Mouse (Mus musculus): Measurements from ENCODE around the gene Tnrc6a. TPM values are rescaled to one million over a fixed set of nuclear protein-coding genes. Genes with fewer than 3 reads are reported as not detected.
A peak's percentile ranks its signal among the peaks of the same experiment; 100 is the strongest.

Gene Tnrc6a
- total and polyA plus RNA-seq, 3 experiments: 15.3 to 34.5 TPM; not detected in 1

GRCm38 (mm10) chr7:123120516-123120915, 3.2 kb upstream of the Tnrc6a start:
- Histone ChIP-seq H3K27me3 (ENCODE audit: control insufficient read depth in 1 of 2, insufficient read depth in 2 of 2, low read length in 2 of 2) (no peaks in the 10 kb centered on the region), H3K4me3 (ENCODE audit: control insufficient read depth in 1 of 2, insufficient read depth in 1 of 2, low read depth in 2 of 2, low read length in 2 of 2) (no peak overlapping the region), H3K9ac (ENCODE audit: control insufficient read depth, low read depth, low read length, poor library complexity, severe bottlenecking) (no peak overlapping the region), H3K9me3 (replicated peaks; ENCODE audit: insufficient read depth, low read length) (no peaks in the 10 kb centered on the region), H3K36me3 (ENCODE audit: control insufficient read depth in 1 of 2, insufficient read depth in 2 of 2, low read length in 2 of 2) (peaks cover 0 to 12% of the 10 kb centered on the region in 2 experiments; a peak in 2 of 4 replicates), H3K27ac (ENCODE audit: control insufficient read depth, low read depth, low read length) (no peak overlapping the region), H3K79me2 (ENCODE audit: control insufficient read depth, insufficient read depth, low read length, poor library complexity) (peaks cover 14% of the 10 kb centered on the region), H3K4me1 (ENCODE audit: control insufficient read depth in 1 of 2, insufficient read depth in 2 of 2, low read length in 2 of 2) (peaks cover 5 to 10% of the 10 kb centered on the region in 2 experiments)
- no peak for DNase-seq (ENCODE audit: low read depth, low spot score)
- TF ChIP-seq POLR2AphosphoS5 (IDR thresholded peaks at IDR 0.05; ENCODE audit: borderline replicate concordance, low read depth, low read length) (no peak), ZKSCAN1 (IDR thresholded peaks at IDR 0.05; ENCODE audit: low read depth, low read length) (no peak), POLR2AphosphoS2 (IDR thresholded peaks at IDR 0.05; ENCODE audit: low read length) (no peak), NELFE (IDR thresholded peaks at IDR 0.05; ENCODE audit: low read depth, low read length) (no peak)

GRCm38 (mm10) chr7:123124299-123124716, 623 bp downstream of the Tnrc6a start:
- Histone ChIP-seq H3K79me2 (ENCODE audit: control insufficient read depth, insufficient read depth, low read length, poor library complexity) (peaks cover 33% of the 10 kb centered on the region), H3K4me1 (ENCODE audit: control insufficient read depth in 1 of 2, insufficient read depth in 2 of 2, low read length in 2 of 2) (peaks cover 0 to 13% of the 10 kb centered on the region in 2 experiments; a peak in 2 of 4 replicates), H3K9me3 (replicated peaks; ENCODE audit: insufficient read depth, low read length) (no peaks in the 10 kb centered on the region), H3K27ac (ENCODE audit: control insufficient read depth, low read depth, low read length) (peak overlapping the region; percentile 80), H3K27me3 (ENCODE audit: control insufficient read depth in 1 of 2, insufficient read depth in 2 of 2, low read length in 2 of 2) (no peaks in the 10 kb centered on the region), H3K36me3 (ENCODE audit: control insufficient read depth in 1 of 2, insufficient read depth in 2 of 2, low read length in 2 of 2) (peaks cover 8 to 30% of the 10 kb centered on the region in 2 experiments; a peak in 3 of 4 replicates), H3K4me3 (ENCODE audit: control insufficient read depth in 1 of 2, insufficient read depth in 1 of 2, low read depth in 2 of 2, low read length in 2 of 2) (peak overlapping the region; percentile 82 to 93), H3K9ac (ENCODE audit: control insufficient read depth, low read depth, low read length, poor library complexity, severe bottlenecking) (peak overlapping the region; percentile 93)
- TF ChIP-seq ZKSCAN1 (IDR thresholded peaks at IDR 0.05; ENCODE audit: low read depth, low read length) (no peak), TCF12 (IDR thresholded peaks at IDR 0.05; ENCODE audit: low read depth, low read length) (no peak), ZNF384 (IDR thresholded peaks at IDR 0.05; ENCODE audit: low read depth, low read length) (peak; percentile 71), HCFC1 (IDR thresholded peaks at IDR 0.05; ENCODE audit: low read depth, low read length) (no peak), GATA1 (IDR thresholded peaks at IDR 0.05; ENCODE audit: low read depth, low read length) (no peak), NRF1 (IDR thresholded peaks at IDR 0.05; ENCODE audit: insufficient read depth, low read depth, low read length, poor library complexity, severe bottlenecking) (0 out of 2 replicates have a peak, but pooled peaks have one; percentile 5), E2F4 (IDR thresholded peaks at IDR 0.05; ENCODE audit: borderline replicate concordance, low read depth, low read length) (no peak)
- DNase-seq (ENCODE audit: low read depth, low spot score): peak; percentile 23

GRCm38 (mm10) chr7:123124735-123125181, 1.1 kb downstream of the Tnrc6a start:
- no peaks in the 10 kb centered on the region for H3K9me3 ChIP-seq (replicated peaks; ENCODE audit: insufficient read depth, low read length)
- TF ChIP-seq MXI1 (IDR thresholded peaks at IDR 0.05; ENCODE audit: low read depth, low read length) (peak; percentile 92; the same call in 1 of the 2 replicates), SIN3A (IDR thresholded peaks at IDR 0.05; ENCODE audit: low read length) (peak; percentile 73; the same call in 1 of the 2 replicates), USF1 (IDR thresholded peaks at IDR 0.05; ENCODE audit: low read depth, low read length) (no peak)
- no peaks in the 10 kb centered on the region for H3K27me3 ChIP-seq (ENCODE audit: control insufficient read depth in 1 of 2, insufficient read depth in 2 of 2, low read length in 2 of 2)

More at GRCm38 (mm10) chr7:123124735-123125181, 1.1 kb downstream of the Tnrc6a start:
- Histone ChIP-seq H3K36me3 (ENCODE audit: control insufficient read depth in 1 of 2, insufficient read depth in 2 of 2, low read length in 2 of 2) (peaks cover 8 to 31% of the 10 kb centered on the region in 2 experiments; a peak in 3 of 4 replicates), H3K4me3 (ENCODE audit: control insufficient read depth in 1 of 2, insufficient read depth in 1 of 2, low read depth in 2 of 2, low read length in 2 of 2) (peak overlapping the region; percentile 82 to 93), H3K27ac (ENCODE audit: control insufficient read depth, low read depth, low read length) (peak overlapping the region; percentile 80), H3K4me1 (ENCODE audit: control insufficient read depth in 1 of 2, insufficient read depth in 2 of 2, low read length in 2 of 2) (peaks cover 0 to 13% of the 10 kb centered on the region in 2 experiments; a peak in 2 of 4 replicates), H3K9ac (ENCODE audit: control insufficient read depth, low read depth, low read length, poor library complexity, severe bottlenecking) (peak overlapping the region; percentile 93), H3K79me2 (ENCODE audit: control insufficient read depth, insufficient read depth, low read length, poor library complexity) (peaks cover 35% of the 10 kb centered on the region)
- peak; percentile 63 for DNase-seq (ENCODE audit: low read depth, low spot score)

Data from MEL (cell line).